Mouse (Mus musculus): ENCODE data around the gene Rhoa. TPM values are rescaled to one million over a fixed set of nuclear protein-coding genes. Genes with fewer than 3 reads are reported as not detected.
A peak's percentile ranks its signal among the peaks of the same experiment; 100 is the strongest.

The Rhoa gene
- 326 and 351 TPM in 2 replicates for polyA plus RNA-seq (2014; fragmentation: Nextera tagmentation; extraction: Ambion mirVana)

GRCm38 (mm10) chr9:108305629-108306520, at the start of gene Rhoa, which contains the start of gene Tcta:
Gene Rhoa (plus strand): TSS chr9:108306129.
Gene Tcta (minus strand): TSS chr9:108306160.
- Histone ChIP-seq H3K27me3 (replicated peaks; ENCODE audit: control insufficient read depth, insufficient read depth, low read length) (no peaks in the 10 kb centered on the region), H3K9ac (ENCODE audit: low read depth, low read length) (peak within 1 kb of the TSS; percentile 99), H3K4me3 (ENCODE audit: low read depth, low read length) (peak within 1 kb of the TSS; percentile 95), H3K36me3 (ENCODE audit: control insufficient read depth, insufficient read depth, low read length) (peaks cover 18% of the 10 kb centered on the region), H3K9me3 (ENCODE audit: control insufficient read depth, low read length) (no peaks in the 10 kb centered on the region), H3K4me2 (ENCODE audit: low read depth, low read length) (peak within 1 kb of the TSS; percentile 86), H3K4me1 (ENCODE audit: control insufficient read depth, insufficient read depth, low read length) (peaks cover 32% of the 10 kb centered on the region), H3K27ac (replicated peaks; ENCODE audit: low read depth, low read length) (peak within 1 kb of the TSS; percentile 100)
- ATAC-seq (ENCODE audit: low read depth) (peak; percentile 98), DNase-seq (ENCODE audit: low spot score) (peak; percentile 100)
- under 1% methylated on average over 39 of the region's 81 CpGs for WGBS

- no peaks in the 10 kb centered on the region for H3K36me3 ChIP-seq (ENCODE audit: control insufficient read depth, insufficient read depth, low read length)
- H3K9ac ChIP-seq (ENCODE audit: low read depth, low read length): no peak overlapping the region
- H3K27me3 ChIP-seq (replicated peaks; ENCODE audit: control insufficient read depth, insufficient read depth, low read length): no peaks in the 10 kb centered on the region
- H3K4me1 ChIP-seq (ENCODE audit: control insufficient read depth, insufficient read depth, low read length): peaks cover 22% of the 10 kb centered on the region
- ATAC-seq (ENCODE audit: low read depth) (no peak), DNase-seq (ENCODE audit: low spot score) (no peak)
- no peak overlapping the region for H3K4me2 ChIP-seq (ENCODE audit: low read depth, low read length)
- no peak overlapping the region for H3K27ac ChIP-seq (replicated peaks; ENCODE audit: low read depth, low read length)
- H3K9me3 ChIP-seq (ENCODE audit: control insufficient read depth, low read length): no peaks in the 10 kb centered on the region
- 88% methylated on average over 4 of the region's 4 CpGs for WGBS
- H3K4me3 ChIP-seq (ENCODE audit: low read depth, low read length): no peak overlapping the region
Observed at GRCm38 (mm10) chr9:108260526-108260925, 45.4 kb upstream of the Rhoa start.

- DNase-seq (ENCODE audit: low spot score): no peak
- no peak for ATAC-seq (ENCODE audit: low read depth)
- Histone ChIP-seq H3K9ac (ENCODE audit: low read depth, low read length) (no peak overlapping the region; the same call in 1 of the 2 replicates), H3K4me1 (ENCODE audit: control insufficient read depth, insufficient read depth, low read length) (peaks cover 22% of the 10 kb centered on the region), H3K4me3 (ENCODE audit: low read depth, low read length) (peak overlapping the region; percentile 95), H3K9me3 (ENCODE audit: control insufficient read depth, low read length) (no peaks in the 10 kb centered on the region), H3K27ac (replicated peaks; ENCODE audit: low read depth, low read length) (no peak overlapping the region), H3K27me3 (replicated peaks; ENCODE audit: control insufficient read depth, insufficient read depth, low read length) (no peaks in the 10 kb centered on the region), H3K36me3 (ENCODE audit: control insufficient read depth, insufficient read depth, low read length) (no peaks in the 10 kb centered on the region), H3K4me2 (ENCODE audit: low read depth, low read length) (peak overlapping the region; percentile 80)
- WGBS: 70% methylated on average over 7 of the region's 7 CpGs
Observed at GRCm38 (mm10) chr9:108261865-108262264, 44.1 kb upstream of the Rhoa start.

- H3K27ac ChIP-seq (replicated peaks; ENCODE audit: low read depth, low read length): peak overlapping the region; percentile 88
- DNase-seq (ENCODE audit: low spot score): no peak
- H3K36me3 ChIP-seq (ENCODE audit: control insufficient read depth, insufficient read depth, low read length): no peaks in the 10 kb centered on the region
- peaks cover 22% of the 10 kb centered on the region for H3K4me1 ChIP-seq (ENCODE audit: control insufficient read depth, insufficient read depth, low read length)
- peak overlapping the region; percentile 89 for H3K9ac ChIP-seq (ENCODE audit: low read depth, low read length)
- no peaks in the 10 kb centered on the region for H3K27me3 ChIP-seq (replicated peaks; ENCODE audit: control insufficient read depth, insufficient read depth, low read length)
- peak overlapping the region; percentile 95 for H3K4me3 ChIP-seq (ENCODE audit: low read depth, low read length)
- 38% methylated on average over 11 of the region's 11 CpGs for WGBS
- peak overlapping the region; percentile 80 for H3K4me2 ChIP-seq (ENCODE audit: low read depth, low read length)
- no peak for ATAC-seq (ENCODE audit: low read depth)
- no peaks in the 10 kb centered on the region for H3K9me3 ChIP-seq (ENCODE audit: control insufficient read depth, low read length)
Observed at GRCm38 (mm10) chr9:108262494-108263049, 43.4 kb upstream of the Rhoa start.

- H3K36me3 ChIP-seq (ENCODE audit: control insufficient read depth, insufficient read depth, low read length): no peaks in the 10 kb centered on the region
- DNase-seq (ENCODE audit: low spot score): no peak
- peaks cover 22% of the 10 kb centered on the region for H3K4me1 ChIP-seq (ENCODE audit: control insufficient read depth, insufficient read depth, low read length)
- H3K27me3 ChIP-seq (replicated peaks; ENCODE audit: control insufficient read depth, insufficient read depth, low read length): no peaks in the 10 kb centered on the region
- peak overlapping the region; percentile 88 for H3K27ac ChIP-seq (replicated peaks; ENCODE audit: low read depth, low read length)
- H3K4me2 ChIP-seq (ENCODE audit: low read depth, low read length): peak overlapping the region; percentile 80
- peak overlapping the region; percentile 95 for H3K4me3 ChIP-seq (ENCODE audit: low read depth, low read length)
- under 1% methylated on average over 39 of the region's 62 CpGs for WGBS
- H3K9me3 ChIP-seq (ENCODE audit: control insufficient read depth, low read length): no peaks in the 10 kb centered on the region
- peak overlapping the region; percentile 89 for H3K9ac ChIP-seq (ENCODE audit: low read depth, low read length)
- ATAC-seq (ENCODE audit: low read depth): peak; percentile 56
Observed at GRCm38 (mm10) chr9:108263131-108263681, 42.7 kb upstream of the Rhoa start.

- ATAC-seq (ENCODE audit: low read depth) (peak; percentile 98), DNase-seq (ENCODE audit: low spot score) (peak; percentile 98)
- WGBS: 0% methylated on average over 14 of the region's 71 CpGs
Observed at GRCm38 (mm10) chr9:108263690-108264190, 42.2 kb upstream of the Rhoa start, which contains the start of gene Dag1. Gene Dag1 (minus strand): TSS chr9:108263958.

GRCm38 (mm10) chr9:108264191-108264921, 41.6 kb upstream of the Rhoa start:
- Histone ChIP-seq H3K4me1 (ENCODE audit: control insufficient read depth, insufficient read depth, low read length) (peaks cover 22% of the 10 kb centered on the region), H3K4me2 (ENCODE audit: low read depth, low read length) (peak overlapping the region; percentile 80), H3K36me3 (ENCODE audit: control insufficient read depth, insufficient read depth, low read length) (no peaks in the 10 kb centered on the region), H3K9ac (ENCODE audit: low read depth, low read length) (peak overlapping the region; percentile 89), H3K4me3 (ENCODE audit: low read depth, low read length) (peak overlapping the region; percentile 95), H3K27ac (replicated peaks; ENCODE audit: low read depth, low read length) (peak overlapping the region; percentile 88), H3K9me3 (ENCODE audit: control insufficient read depth, low read length) (no peaks in the 10 kb centered on the region), H3K27me3 (replicated peaks; ENCODE audit: control insufficient read depth, insufficient read depth, low read length) (no peaks in the 10 kb centered on the region)
- ATAC-seq (ENCODE audit: low read depth) (no peak; the same call in 1 of the 2 replicates), DNase-seq (ENCODE audit: low spot score) (no peak)
- WGBS: 10% methylated on average over 10 of the region's 10 CpGs

More at GRCm38 (mm10) chr9:108263690-108264190, 42.2 kb upstream of the Rhoa start, which contains the start of gene Dag1:
- Histone ChIP-seq H3K36me3 (ENCODE audit: control insufficient read depth, insufficient read depth, low read length) (no peaks in the 10 kb centered on the region), H3K4me2 (ENCODE audit: low read depth, low read length) (peak within 1 kb of the TSS; percentile 80), H3K4me3 (ENCODE audit: low read depth, low read length) (peak within 1 kb of the TSS; percentile 95), H3K9me3 (ENCODE audit: control insufficient read depth, low read length) (no peaks in the 10 kb centered on the region), H3K27ac (replicated peaks; ENCODE audit: low read depth, low read length) (peak within 1 kb of the TSS; percentile 88), H3K27me3 (replicated peaks; ENCODE audit: control insufficient read depth, insufficient read depth, low read length) (no peaks in the 10 kb centered on the region), H3K9ac (ENCODE audit: low read depth, low read length) (peak within 1 kb of the TSS; percentile 89), H3K4me1 (ENCODE audit: control insufficient read depth, insufficient read depth, low read length) (peaks cover 22% of the 10 kb centered on the region)
